Mouse (Mus musculus) heart, embryonic 10.5 days (tissue): ENCODE measurements at regions not wholly inside any gene's neighbourhood (a gene's known extent, or its start where the extent isn't known, plus 50 kb on each side); places are given as distances from the start of the nearest gene placed in this dataset.
A peak's percentile ranks its signal among the peaks of the same experiment; 100 is the strongest.
"Not testable (repeated sequence)": the region's sequence is repeated elsewhere in the genome, so short reads cannot be mapped to it uniquely, and the experiment has no call there.

Source experiments
- DNase-seq: peaks from one replicate; pipeline ENCODE4 v3.0.0-alpha.2; 2017; ENCODE audit warnings: low spot score
- H3K27ac ChIP-seq: fragments of 300-500 bp; sonication (generic); 2 replicates; pipeline ENCODE4 v1.5.1; 2016; ENCODE audit warnings: mild to moderate bottlenecking
- H3K27me3 ChIP-seq: fragments of 300-500 bp; sonication (generic); 2 replicates; pipeline ENCODE4 v1.6.1; 2016; ENCODE audit warnings: mild to moderate bottlenecking; ENCODE audit not compliant: poor library complexity, insufficient read depth, severe bottlenecking
- H3K36me3 ChIP-seq: fragments of 300-500 bp; sonication (generic); 2 replicates; pipeline ENCODE4 v1.6.1; 2016; ENCODE audit warnings: mild to moderate bottlenecking, moderate library complexity
- H3K4me1 ChIP-seq: fragments of 300-500 bp; sonication (generic); 2 replicates; pipeline ENCODE4 v1.6.1; 2016; ENCODE audit warnings: mild to moderate bottlenecking
- H3K4me3 ChIP-seq: fragments of 300-500 bp; sonication (generic); 2 replicates; pipeline ENCODE4 v1.5.1; 2016; ENCODE audit warnings: mild to moderate bottlenecking, moderate library complexity
- H3K9me3 ChIP-seq: fragments of 300-500 bp; sonication (generic); 2 replicates; pipeline ENCODE4 v1.6.1; 2016; ENCODE audit warnings: mild to moderate bottlenecking, moderate library complexity
- WGBS: fragments of 180-500 bp; shearing (Covaris S2); methylation state at CpG from one replicate; pipeline ENCODE4 v1.1.7; 2016; 5-methylcytosine and 5-hydroxymethylcytosine counted together

DNA sequence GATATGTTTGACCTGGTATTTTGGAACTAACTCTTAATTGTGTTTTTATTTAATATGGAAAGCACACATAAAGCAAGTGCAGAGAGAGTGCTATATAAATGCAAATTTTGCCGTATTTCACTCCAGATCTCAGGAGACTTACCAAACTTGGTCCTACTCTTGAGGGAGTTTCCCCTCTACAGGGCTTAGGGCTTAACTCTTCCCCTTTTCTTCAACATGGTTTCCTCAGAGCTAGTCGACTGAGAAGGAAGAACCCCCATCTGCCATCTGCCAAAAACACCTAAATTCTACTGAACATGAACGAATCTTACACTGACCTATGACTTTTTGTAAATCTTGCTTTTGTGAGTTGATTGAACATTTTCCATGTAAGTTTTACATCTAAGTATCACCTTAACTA lies 122.8 kb upstream of the Nebl start:
- 50% methylated on average over 3 of the region's 3 CpGs for WGBS
- Histone ChIP-seq H3K4me3 (no peak overlapping the region), H3K9me3 (no peaks in the 10 kb centered on the region), H3K4me1 (peaks cover 28% of the 10 kb centered on the region), H3K27me3 (no peaks in the 10 kb centered on the region), H3K36me3 (no peaks in the 10 kb centered on the region), H3K27ac (no peak overlapping the region)
- no peak for DNase-seq

DNA sequence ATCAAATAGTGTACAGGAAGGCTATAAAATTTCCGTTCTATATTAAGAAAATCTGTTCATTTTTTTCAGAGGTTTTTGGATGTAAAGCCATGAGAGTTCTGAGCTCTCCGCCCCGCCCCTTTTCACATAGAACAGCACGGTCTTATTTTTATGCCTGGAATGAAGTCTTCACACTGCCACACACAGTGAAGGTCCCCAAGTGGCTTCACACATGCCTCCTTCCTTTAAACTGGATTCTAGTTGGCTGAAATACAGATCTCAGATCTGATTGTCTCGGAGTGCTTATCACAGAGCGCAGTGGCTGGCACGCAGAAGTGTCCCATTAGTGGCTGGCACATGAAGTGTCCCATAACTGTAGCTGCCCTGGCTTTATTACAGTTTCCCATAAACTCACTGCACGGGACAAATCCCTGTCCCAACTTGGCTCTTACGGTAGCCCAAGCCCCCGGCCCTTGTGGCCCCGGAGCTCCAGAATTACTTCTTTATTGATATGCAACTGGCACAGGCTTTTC lies 122.3 kb upstream of the Nebl start:
- Histone ChIP-seq H3K27me3 (no peaks in the 10 kb centered on the region), H3K4me1 (peaks cover 26% of the 10 kb centered on the region), H3K4me3 (0 out of 2 replicates have a peak overlapping the region, but pooled peaks have one; percentile 42), H3K27ac (peak overlapping the region; percentile 1; the same call in 1 of the 2 replicates), H3K36me3 (no peaks in the 10 kb centered on the region), H3K9me3 (no peaks in the 10 kb centered on the region)
- no peak for DNase-seq
- WGBS = 32% methylated on average over 11 of the region's 11 CpGs

- peak overlapping the region; percentile 1; the same call in 1 of the 2 replicates for H3K27ac ChIP-seq
- DNase-seq = no peak
- no peaks in the 10 kb centered on the region for H3K9me3 ChIP-seq
- 5% methylated on average over 16 of the region's 16 CpGs for WGBS
- peaks cover 20% of the 10 kb centered on the region for H3K4me1 ChIP-seq
- peak overlapping the region; percentile 42 for H3K4me3 ChIP-seq
- no peaks in the 10 kb centered on the region for H3K27me3 ChIP-seq
- no peaks in the 10 kb centered on the region for H3K36me3 ChIP-seq
Measured at GRCm38 (mm10) chr2:17852740-17853499, 121.7 kb upstream of the Nebl start.

GRCm38 (mm10) chr2:17850741-17851140 lies 119.5 kb upstream of the Nebl start:
- peaks cover 18% of the 10 kb centered on the region for H3K4me1 ChIP-seq
- H3K27me3 ChIP-seq = no peaks in the 10 kb centered on the region
- WGBS = 90% methylated on average over 4 of the region's 4 CpGs
- no peak overlapping the region for H3K27ac ChIP-seq
- H3K9me3 ChIP-seq = no peaks in the 10 kb centered on the region
- H3K4me3 ChIP-seq = no peak overlapping the region
- DNase-seq = no peak
- no peaks in the 10 kb centered on the region for H3K36me3 ChIP-seq

- Histone ChIP-seq H3K27me3 (no peaks in the 10 kb centered on the region), H3K9me3 (no peaks in the 10 kb centered on the region), H3K4me1 (peaks cover 10% of the 10 kb centered on the region; the same call in 1 of the 2 replicates), H3K36me3 (no peaks in the 10 kb centered on the region), H3K27ac (no peak overlapping the region), H3K4me3 (no peak overlapping the region)
- DNase-seq = no peak
- 42% methylated on average over 4 of the region's 4 CpGs for WGBS
Measured at GRCm38 (mm10) chr2:17849267-17849666, 118.0 kb upstream of the Nebl start.

DNA sequence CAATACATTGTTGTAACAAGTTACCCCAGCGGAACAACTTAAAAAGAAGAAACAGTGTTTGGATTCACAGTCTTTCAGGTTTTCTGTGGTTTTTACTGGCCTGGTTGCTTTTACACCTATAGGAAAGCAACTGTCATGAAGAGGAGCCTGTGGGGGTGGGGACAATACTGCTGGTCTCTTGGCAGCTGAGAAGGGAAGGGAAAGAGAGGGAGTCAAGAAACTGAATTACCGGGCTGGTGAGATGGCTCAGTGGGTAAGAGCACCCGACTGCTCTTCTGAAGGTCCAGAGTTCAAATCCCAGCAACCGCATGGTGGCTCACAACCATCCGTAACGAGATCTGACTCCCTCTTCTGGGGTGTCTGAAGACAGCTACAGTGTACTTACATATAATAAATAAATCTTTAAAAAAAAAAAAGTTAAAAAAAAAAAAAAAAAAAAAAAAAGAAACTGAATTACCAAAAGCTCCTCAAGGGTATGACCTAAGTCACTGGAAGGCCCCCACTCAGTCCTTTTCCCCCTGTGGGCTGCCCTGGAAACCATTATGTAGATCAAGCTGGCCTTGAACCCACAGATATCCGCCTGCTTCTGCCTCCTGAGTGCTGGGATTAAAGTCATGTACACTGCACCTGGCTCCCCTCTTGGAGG lies 114.3 kb upstream of the Nebl start:
- not testable (repeated sequence) for DNase-seq, H3K36me3 ChIP-seq, H3K4me3 ChIP-seq, H3K27me3 ChIP-seq, H3K9me3 ChIP-seq, H3K27ac ChIP-seq, H3K4me1 ChIP-seq
- WGBS = 83% methylated on average over 7 of the region's 7 CpGs

- Histone ChIP-seq H3K4me1 (peaks cover 4% of the 10 kb centered on the region; the same call in 1 of the 2 replicates), H3K27ac (no peak overlapping the region), H3K36me3 (no peaks in the 10 kb centered on the region), H3K9me3 (no peaks in the 10 kb centered on the region), H3K4me3 (no peak overlapping the region), H3K27me3 (no peaks in the 10 kb centered on the region)
- DNase-seq = no peak
- 71% methylated on average over 8 of the region's 8 CpGs for WGBS
Measured at GRCm38 (mm10) chr2:17844662-17845446, 113.6 kb upstream of the Nebl start.

GRCm38 (mm10) chr2:17841963-17842362 lies 110.7 kb upstream of the Nebl start:
- Histone ChIP-seq H3K36me3 (no peaks in the 10 kb centered on the region), H3K27me3 (no peaks in the 10 kb centered on the region), H3K4me1 (peaks cover 4% of the 10 kb centered on the region; the same call in 1 of the 2 replicates), H3K9me3 (no peaks in the 10 kb centered on the region), H3K4me3 (no peak overlapping the region), H3K27ac (no peak overlapping the region)
- 38% methylated on average over 3 of the region's 3 CpGs for WGBS
- DNase-seq = no peak

- H3K27ac ChIP-seq = no peak overlapping the region
- H3K36me3 ChIP-seq = no peaks in the 10 kb centered on the region
- peaks cover 4% of the 10 kb centered on the region; the same call in 1 of the 2 replicates for H3K4me1 ChIP-seq
- no peaks in the 10 kb centered on the region for H3K9me3 ChIP-seq
- no peak overlapping the region for H3K4me3 ChIP-seq
- 83% methylated on average over 2 of the region's 2 CpGs for WGBS
- DNase-seq = no peak
- H3K27me3 ChIP-seq = no peaks in the 10 kb centered on the region
Measured at GRCm38 (mm10) chr2:17841546-17841945, 110.3 kb upstream of the Nebl start.

- DNase-seq = no peak
- Histone ChIP-seq H3K9me3 (no peaks in the 10 kb centered on the region), H3K36me3 (no peaks in the 10 kb centered on the region), H3K27me3 (no peaks in the 10 kb centered on the region), H3K4me1 (peaks cover 4% of the 10 kb centered on the region; the same call in 1 of the 2 replicates), H3K4me3 (no peak overlapping the region), H3K27ac (no peak overlapping the region)
- WGBS = 64% methylated on average over 4 of the region's 4 CpGs
Measured at GRCm38 (mm10) chr2:17840941-17841498, 109.8 kb upstream of the Nebl start.

GRCm38 (mm10) chr2:17839649-17840048 lies 108.4 kb upstream of the Nebl start:
- Histone ChIP-seq H3K4me1 (peaks cover 4% of the 10 kb centered on the region; the same call in 1 of the 2 replicates), H3K36me3 (no peaks in the 10 kb centered on the region), H3K9me3 (no peaks in the 10 kb centered on the region), H3K27me3 (no peaks in the 10 kb centered on the region), H3K27ac (no peak overlapping the region), H3K4me3 (no peak overlapping the region)
- DNase-seq = no peak
- 70% methylated on average over 4 of the region's 4 CpGs for WGBS

GRCm38 (mm10) chr2:17838859-17839581 lies 107.8 kb upstream of the Nebl start:
- Histone ChIP-seq H3K36me3 (no peaks in the 10 kb centered on the region), H3K4me1 (peaks cover 4% of the 10 kb centered on the region; the same call in 1 of the 2 replicates), H3K27ac (no peak overlapping the region), H3K9me3 (no peaks in the 10 kb centered on the region), H3K4me3 (no peak overlapping the region), H3K27me3 (no peaks in the 10 kb centered on the region)
- DNase-seq = no peak
- 87% methylated on average over 20 of the region's 20 CpGs for WGBS
